Comparison of ENCODE assay signal across 11 mouse cellular contexts in the genomic region with DNA sequence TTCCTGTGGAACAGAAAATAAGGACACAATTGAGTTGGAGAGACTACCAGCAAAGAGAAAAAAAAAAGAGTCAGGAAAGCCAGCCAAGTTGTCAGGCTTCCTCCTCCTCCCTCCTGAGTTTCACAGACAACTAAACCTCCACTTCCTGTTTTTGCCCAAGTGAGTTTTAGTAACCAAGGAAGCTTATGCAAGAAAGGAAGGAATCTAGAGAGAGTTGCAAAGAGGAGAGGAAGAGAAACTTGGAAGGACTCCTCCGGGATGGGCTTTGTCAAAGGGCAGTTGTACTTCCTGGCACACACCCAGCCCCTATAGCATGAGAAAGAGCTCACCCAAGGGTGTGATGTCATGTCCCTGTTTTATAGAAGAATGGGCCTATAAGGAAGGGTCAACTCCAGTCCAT. TPM values are rescaled to one million over a fixed set of nuclear protein-coding genes. Genes with fewer than 3 reads are reported as not detected.
A peak's percentile ranks its signal among the peaks of the same experiment; 100 is the strongest.
DNase-seq lines count a peak whose midpoint lies in the region; ATAC-seq and TF ChIP-seq lines count a peak whose summit lies in the region.
"Had no signal": no experiment of that assay in that cellular context is flagged by ENCODE, and none has a peak within 500 bp of the region (broad histone marks: within the 10 kb centered on the region; RNA-seq: fewer than 3 reads in every experiment).

No protein-coding gene starts in this region.

- no peak overlapping the region for H3K4me3 ChIP-seq in hindbrain, postnatal 0 days (ENCODE audit: low read length)
- no peak overlapping the region for H3K4me3 ChIP-seq in hindbrain, embryonic 10.5 days
- no peak overlapping the region for H3K4me3 ChIP-seq in lung, postnatal 0 days (ENCODE audit: low read depth, low read length)

- no peaks in the 10 kb centered on the region for H3K9me3 ChIP-seq in hindbrain, postnatal 0 days (ENCODE audit: low read length)
- H3K9me3 ChIP-seq in hindbrain, embryonic 10.5 days: no peaks in the 10 kb centered on the region
- H3K9me3 ChIP-seq in lung, postnatal 0 days (ENCODE audit: low read length): no peaks in the 10 kb centered on the region

- ATAC-seq in hindbrain, postnatal 0 days: no peak
- ATAC-seq in lung, postnatal 0 days: peak; percentile 74
- ATAC-seq: forebrain, embryonic 16.5 days had no signal

- H3K4me2 ChIP-seq in hindbrain, postnatal 0 days (ENCODE audit: low read depth, low read length): no peak overlapping the region
- no peak overlapping the region for H3K4me2 ChIP-seq in lung, postnatal 0 days (replicated peaks; ENCODE audit: low read depth, low read length)

- no peaks in the 10 kb centered on the region for H3K36me3 ChIP-seq in hindbrain, postnatal 0 days (ENCODE audit: insufficient read depth, low read length)
- H3K36me3 ChIP-seq in hindbrain, embryonic 10.5 days: no peaks in the 10 kb centered on the region
- H3K36me3 ChIP-seq in lung, postnatal 0 days (ENCODE audit: insufficient read depth, low read length): no peaks in the 10 kb centered on the region

- no peaks in the 10 kb centered on the region for H3K4me1 ChIP-seq in hindbrain, postnatal 0 days (ENCODE audit: insufficient read depth, low read length)
- no peaks in the 10 kb centered on the region for H3K4me1 ChIP-seq in hindbrain, embryonic 10.5 days (replicated peaks)
- no peaks in the 10 kb centered on the region for H3K4me1 ChIP-seq in lung, postnatal 0 days (ENCODE audit: insufficient read depth, low read depth, low read length)

- DNase-seq in hindbrain, postnatal 0 days (ENCODE audit: low spot score): peak; percentile 17
- DNase-seq in hindbrain, embryonic 10.5 days (ENCODE audit: low spot score): no peak
- peak; percentile 1 for DNase-seq in Muller cell, postnatal 12 days (ENCODE audit: inconsistent ontology term)
- peak; percentile 52 to 80 for DNase-seq in heart, adult 9 months (ENCODE audit: low spot score in 2 of 2)
- DNase-seq in lung, postnatal 0 days (ENCODE audit: low spot score): peak; percentile 79
- no peak for DNase-seq in thymus, postnatal 14 days
- DNase-seq in layer of hippocampus, postnatal 10 days (ENCODE audit: low spot score in 2 of 2): no peak
- DNase-seq in cerebellum, adult 11 months: no peak
- DNase-seq: cerebellum, adult 2 months had no signal

- no peak overlapping the region for H3K9ac ChIP-seq in hindbrain, postnatal 0 days (replicated peaks; ENCODE audit: low read length)
- no peak overlapping the region for H3K9ac ChIP-seq in lung, postnatal 0 days (replicated peaks; ENCODE audit: low read depth)

- no peak overlapping the region for H3K27ac ChIP-seq in hindbrain, postnatal 0 days
- H3K27ac ChIP-seq in hindbrain, embryonic 10.5 days: no peak overlapping the region
- H3K27ac ChIP-seq in lung, postnatal 0 days (ENCODE audit: low read length): peak overlapping the region; percentile 51

- H3K27me3 ChIP-seq in hindbrain, postnatal 0 days (ENCODE audit: insufficient read depth, low read length): no peaks in the 10 kb centered on the region
- no peaks in the 10 kb centered on the region for H3K27me3 ChIP-seq in hindbrain, embryonic 10.5 days (ENCODE audit: insufficient read depth, poor library complexity, severe bottlenecking)
- H3K27me3 ChIP-seq in lung, postnatal 0 days (replicated peaks; ENCODE audit: insufficient read depth, low read length): no peaks in the 10 kb centered on the region

- TF ChIP-seq EP300 in lung, postnatal 0 days (IDR thresholded peaks at IDR 0.05): peak; percentile 58

- no peak for TF ChIP-seq CTCF in hindbrain, postnatal 0 days (IDR thresholded peaks at IDR 0.05; ENCODE audit: low read depth)
- no peak for TF ChIP-seq CTCF in lung, postnatal 0 days (IDR thresholded peaks at IDR 0.05)

- WGBS in hindbrain, postnatal 0 days: 37% methylated on average over 1 of the region's 1 CpGs
- whole genome bisulfite sequencing in hindbrain, embryonic 10.5 days: 58% methylated on average over 1 of the region's 1 CpGs
- 25% methylated on average over 1 of the region's 1 CpGs for WGBS in lung, postnatal 0 days

RNA-seq across cellular contexts. Expression of gene Klk12, which starts 20.9 kb away (rescaled TPM):
- not detected in 2 replicates for total RNA-seq in hindbrain, postnatal 0 days (2014; rRNA removed)
- polyA plus RNA-seq in hindbrain, postnatal 0 days (2015; fragmentation: Nextera tagmentation; extraction: Ambion mirVana): not detected in 2 replicates
- polyA plus RNA-seq in hindbrain, embryonic 10.5 days (2016; fragmentation: Nextera tagmentation; extraction: Ambion mirVana): not detected in 2 replicates
- not detected in 2 replicates for polyA plus RNA-seq in lung, postnatal 0 days (2015; fragmentation: Nextera tagmentation; extraction: Ambion mirVana)
- total RNA-seq in layer of hippocampus, postnatal 10 days (2021): not detected
- polyA plus RNA-seq: cerebellum, adult 2 months; forebrain, embryonic 16.5 days; large intestine, adult 2 months had no signal

RNA-seq across cellular contexts. Expression of gene Klk11, which starts 26.6 kb away (rescaled TPM):
- not detected in 2 replicates for total RNA-seq in hindbrain, postnatal 0 days (2014; rRNA removed)
- not detected in 2 replicates for polyA plus RNA-seq in hindbrain, postnatal 0 days (2015; fragmentation: Nextera tagmentation; extraction: Ambion mirVana)
- not detected in 2 replicates for polyA plus RNA-seq in hindbrain, embryonic 10.5 days (2016; fragmentation: Nextera tagmentation; extraction: Ambion mirVana)
- 1.2 and 1.3 TPM in 2 replicates for polyA plus RNA-seq in lung, postnatal 0 days (2015; fragmentation: Nextera tagmentation; extraction: Ambion mirVana)
- total RNA-seq in layer of hippocampus, postnatal 10 days (2021): not detected
- polyA plus RNA-seq: cerebellum, adult 2 months; forebrain, embryonic 16.5 days; large intestine, adult 2 months had no signal

RNA-seq across cellular contexts. Expression of gene Klk10, which starts 33.0 kb away (rescaled TPM):
- total RNA-seq in hindbrain, postnatal 0 days (2014; rRNA removed): 0.25 TPM in 1 of 2 replicates, not detected in the other
- 0.14 and 0.30 TPM in 2 replicates for polyA plus RNA-seq in hindbrain, postnatal 0 days (2015; fragmentation: Nextera tagmentation; extraction: Ambion mirVana)
- polyA plus RNA-seq in hindbrain, embryonic 10.5 days (2016; fragmentation: Nextera tagmentation; extraction: Ambion mirVana): 0.55 and 0.77 TPM in 2 replicates
- polyA plus RNA-seq in lung, postnatal 0 days (2015; fragmentation: Nextera tagmentation; extraction: Ambion mirVana): 2.6 and 4.2 TPM in 2 replicates
- total RNA-seq in layer of hippocampus, postnatal 10 days (2021): under 1 TPM; 0.31 to 0.43 TPM

RNA-seq across cellular contexts. Expression of gene Klk13, which starts 35.4 kb away (rescaled TPM):
- not detected in 2 replicates for total RNA-seq in hindbrain, postnatal 0 days (2014; rRNA removed)
- polyA plus RNA-seq in hindbrain, postnatal 0 days (2015; fragmentation: Nextera tagmentation; extraction: Ambion mirVana): 0.10 and 0.32 TPM in 2 replicates
- polyA plus RNA-seq in hindbrain, embryonic 10.5 days (2016; fragmentation: Nextera tagmentation; extraction: Ambion mirVana): 0.24 and 0.31 TPM in 2 replicates
- polyA plus RNA-seq in lung, postnatal 0 days (2015; fragmentation: Nextera tagmentation; extraction: Ambion mirVana): 4.8 and 6.3 TPM in 2 replicates
- total RNA-seq in layer of hippocampus, postnatal 10 days (2021): not detected
- polyA plus RNA-seq: cerebellum, adult 2 months; forebrain, embryonic 16.5 days; large intestine, adult 2 months had no signal

RNA-seq across cellular contexts. Expression of gene Klk9, which starts 43.9 kb away (rescaled TPM):
- total RNA-seq in hindbrain, postnatal 0 days (2014; rRNA removed): not detected in 2 replicates
- 0.20 TPM in 1 of 2 replicates, not detected in the other for polyA plus RNA-seq in hindbrain, postnatal 0 days (2015; fragmentation: Nextera tagmentation; extraction: Ambion mirVana)
- polyA plus RNA-seq in hindbrain, embryonic 10.5 days (2016; fragmentation: Nextera tagmentation; extraction: Ambion mirVana): 0.13 TPM in 1 of 2 replicates, not detected in the other
- polyA plus RNA-seq in lung, postnatal 0 days (2015; fragmentation: Nextera tagmentation; extraction: Ambion mirVana): 0.15 and 0.25 TPM in 2 replicates
- not detected for total RNA-seq in layer of hippocampus, postnatal 10 days (2021)
- polyA plus RNA-seq: large intestine, adult 2 months had no signal

Comparison
In these comparisons a context has a peak if more than half of its experiments do, and no peak if none do; other contexts are left out.
1. DNase-seq: peak in hindbrain, postnatal 0 days (single experiment), Muller cell, postnatal 12 days (single experiment), heart, adult 9 months (2 of 2) and lung, postnatal 0 days (single experiment); none in hindbrain, embryonic 10.5 days (single experiment), thymus, postnatal 14 days (single experiment), layer of hippocampus, postnatal 10 days (0 of 2) and cerebellum, adult 11 months (single experiment).